ENCODE assay signal across 8 mouse cellular contexts in the genomic region with DNA sequence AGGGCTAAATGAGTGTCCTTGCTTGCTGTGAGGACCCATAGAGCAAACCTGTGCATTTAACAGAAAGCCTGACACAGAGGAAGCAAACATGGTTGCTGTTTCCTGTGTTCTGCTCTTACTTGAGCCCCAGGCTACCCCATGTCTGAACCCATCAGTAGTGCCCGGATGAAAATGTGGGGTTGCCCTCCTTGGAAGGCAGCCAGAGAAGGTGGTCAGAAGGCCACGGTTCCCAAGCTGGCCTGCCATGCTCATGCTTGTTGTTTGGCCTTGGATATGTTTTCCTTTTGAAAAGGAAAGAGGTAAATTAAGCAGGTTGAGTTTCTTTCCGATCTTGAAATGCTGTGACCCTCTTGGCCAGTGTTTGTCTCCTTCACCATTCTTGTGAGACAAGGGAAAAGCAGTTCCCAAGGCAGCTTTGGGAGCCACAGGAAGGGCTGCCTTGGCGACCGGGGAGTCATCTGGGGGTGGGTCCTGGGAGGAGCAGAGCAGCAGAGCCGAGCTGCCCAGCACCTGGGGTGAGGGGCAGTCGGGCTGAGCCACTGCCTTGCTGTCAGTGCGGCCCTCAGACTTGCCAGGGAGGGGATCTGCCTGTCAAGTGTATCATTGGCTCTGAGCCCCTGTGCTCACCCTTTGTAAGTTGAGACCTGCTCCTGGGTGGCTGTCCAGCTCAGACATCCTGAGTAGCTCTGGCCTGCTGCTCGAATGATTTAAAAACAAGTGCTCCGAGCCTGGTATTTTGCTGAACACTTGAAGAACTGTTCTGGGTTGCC. TPM values are rescaled to one million over a fixed set of nuclear protein-coding genes. Genes with fewer than 3 reads are reported as not detected.
DNase-seq lines count a peak whose midpoint lies in the region; ATAC-seq and TF ChIP-seq lines count a peak whose summit lies in the region.

No protein-coding gene starts in this region.

- H3K9me3 ChIP-seq in hindbrain, embryonic 13.5 days, result no peaks in the 10 kb centered on the region
- H3K9me3 ChIP-seq in midbrain, embryonic 13.5 days, result no peaks in the 10 kb centered on the region

- TF ChIP-seq CTCF in lung, adult 2 months (IDR thresholded peaks at IDR 0.05; ENCODE audit: insufficient read depth, low read length), result no peak

- peak overlapping the region; percentile 90 for H3K27ac ChIP-seq in hindbrain, embryonic 13.5 days
- H3K27ac ChIP-seq in midbrain, embryonic 13.5 days, result peak overlapping the region; percentile 85

- WGBS in lung, adult 2 months, result 19% methylated on average over 10 of the region's 10 CpGs
- 18% methylated on average over 10 of the region's 10 CpGs for WGBS in hindbrain, embryonic 13.5 days
- WGBS in midbrain, embryonic 13.5 days, result 10% methylated on average over 10 of the region's 10 CpGs

- peaks cover 26% of the 10 kb centered on the region for H3K36me3 ChIP-seq in hindbrain, embryonic 13.5 days
- peaks cover 28% of the 10 kb centered on the region for H3K36me3 ChIP-seq in midbrain, embryonic 13.5 days

- TF ChIP-seq POLR2A in lung, adult 2 months (IDR thresholded peaks at IDR 0.05; ENCODE audit: borderline replicate concordance, extremely low read depth, low read depth, low read length), result no peak

- no peaks in the 10 kb centered on the region for H3K27me3 ChIP-seq in hindbrain, embryonic 13.5 days
- H3K27me3 ChIP-seq in midbrain, embryonic 13.5 days, result no peaks in the 10 kb centered on the region

- H3K4me2 ChIP-seq in hindbrain, embryonic 13.5 days, result no peak overlapping the region
- no peak overlapping the region for H3K4me2 ChIP-seq in midbrain, embryonic 13.5 days (replicated peaks)

- H3K4me3 ChIP-seq in lung, adult 2 months (replicated peaks; ENCODE audit: extremely low read depth, low read depth, low read length), result no peak overlapping the region
- H3K4me3 ChIP-seq in hindbrain, embryonic 13.5 days, result no peak overlapping the region
- no peak overlapping the region for H3K4me3 ChIP-seq in midbrain, embryonic 13.5 days (replicated peaks)

- peaks cover 17% of the 10 kb centered on the region for H3K4me1 ChIP-seq in lung, adult 2 months (ENCODE audit: control insufficient read depth, insufficient read depth, low read length)
- H3K4me1 ChIP-seq in hindbrain, embryonic 13.5 days (replicated peaks), result peaks cover 43% of the 10 kb centered on the region
- peaks cover 39% of the 10 kb centered on the region for H3K4me1 ChIP-seq in midbrain, embryonic 13.5 days (replicated peaks)

- peak; percentile 53 to 75 for DNase-seq in lung, adult 18-20 months
- no peak for DNase-seq in lung, adult 2 months
- DNase-seq in embryo, embryonic 10 days (ENCODE audit: low spot score), result peak; percentile 80
- DNase-seq in right cerebral cortex, adult 2 months (ENCODE audit: low spot score in 2 of 2), result no peak
- DNase-seq in layer of hippocampus, adult 9-11 months, result no peak
- no peak for DNase-seq in cerebellum, adult 9-10 months

- H3K9ac ChIP-seq in hindbrain, embryonic 13.5 days, result peak overlapping the region; percentile 43
- peak overlapping the region; percentile 45; the same call in 1 of the 2 replicates for H3K9ac ChIP-seq in midbrain, embryonic 13.5 days (replicated peaks)

- peak; percentile 52; the same call in 1 of the 2 replicates for ATAC-seq in hindbrain, embryonic 13.5 days (ENCODE audit: low FRiP score)
- peak; percentile 59 for ATAC-seq in midbrain, embryonic 13.5 days

RNA-seq across cellular contexts. Expression of a gene that starts 30.0 kb away (rescaled TPM):
- polyA plus RNA-seq in lung, adult 2 months (2012; rRNA removed), result 87.2 and 115 TPM in 2 replicates
- polyA plus RNA-seq in hindbrain, embryonic 13.5 days (2015; fragmentation: Nextera tagmentation; extraction: Ambion mirVana), result 29.7 and 31.6 TPM in 2 replicates
- 27.7 and 33.0 TPM in 2 replicates for polyA plus RNA-seq in midbrain, embryonic 13.5 days (2015; fragmentation: Nextera tagmentation; extraction: Ambion mirVana)

Comparison
In these comparisons a context has a peak if more than half of its experiments do, and no peak if none do; other contexts are left out.
1. DNase-seq: peak in lung, adult 18-20 months (2 of 2) and embryo, embryonic 10 days (single experiment); none in lung, adult 2 months (single experiment), right cerebral cortex, adult 2 months (0 of 2), layer of hippocampus, adult 9-11 months (single experiment) and cerebellum, adult 9-10 months (single experiment).